10 mouse cellular contexts compared by ENCODE assay signal in the genomic region with DNA sequence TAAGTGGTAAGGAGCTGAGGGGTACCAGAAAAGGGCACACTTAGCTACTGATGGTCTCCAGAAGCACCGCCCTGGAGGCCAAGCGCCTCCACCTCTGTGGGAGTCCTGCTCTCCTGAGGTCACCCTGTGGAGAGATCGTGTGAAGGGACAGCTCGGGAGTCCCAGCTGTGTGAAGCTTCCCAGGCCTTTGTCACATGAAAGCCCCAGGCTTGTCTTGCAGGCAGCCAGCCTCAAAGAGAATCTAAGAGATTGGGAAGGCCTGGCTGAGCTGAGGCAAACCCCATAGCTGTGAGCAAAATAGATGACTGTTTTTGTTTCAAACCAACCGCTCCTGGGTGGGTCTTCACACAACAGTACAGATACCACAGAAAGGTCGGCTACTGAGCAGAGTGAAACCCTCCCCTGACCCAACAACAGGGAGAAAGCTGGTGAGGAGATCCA. TPM values are rescaled to one million over a fixed set of nuclear protein-coding genes. Genes with fewer than 3 reads are reported as not detected.
DNase-seq lines count a peak whose midpoint lies in the region; ATAC-seq and TF ChIP-seq lines count a peak whose summit lies in the region.
"Had no signal": no experiment of that assay in that cellular context is flagged by ENCODE, and none has a peak within 500 bp of the region (broad histone marks: within the 10 kb centered on the region; RNA-seq: fewer than 3 reads in every experiment).

No protein-coding gene starts in this region.

- no peaks in the 10 kb centered on the region for H3K9me3 ChIP-seq in heart, embryonic 13.5 days
- no peaks in the 10 kb centered on the region for H3K9me3 ChIP-seq in forebrain, embryonic 14.5 days (replicated peaks; ENCODE audit: control insufficient read depth, low read length)
- H3K9me3 ChIP-seq: embryonic facial prominence, embryonic 15.5 days had no signal

- H3K9ac ChIP-seq in heart, embryonic 13.5 days: peak overlapping the region; percentile 64
- no peak overlapping the region for H3K9ac ChIP-seq in forebrain, embryonic 14.5 days (ENCODE audit: low read length)
- H3K9ac ChIP-seq: embryonic facial prominence, embryonic 15.5 days had no signal

- TF ChIP-seq POLR2A in testis, adult 2 months (IDR thresholded peaks at IDR 0.05; ENCODE audit: control insufficient read depth, low read depth, low read length): no peak

- no peak for ATAC-seq in heart, embryonic 13.5 days (ENCODE audit: extremely low read depth, insufficient number of reproducible peaks, low FRiP score, low TSS enrichment)
- ATAC-seq in forebrain, embryonic 14.5 days: no peak

- no peaks in the 10 kb centered on the region for H3K36me3 ChIP-seq in heart, embryonic 13.5 days
- no peaks in the 10 kb centered on the region for H3K36me3 ChIP-seq in testis, adult 2 months (ENCODE audit: control insufficient read depth, insufficient read depth, low read length)
- H3K36me3 ChIP-seq in forebrain, embryonic 14.5 days (ENCODE audit: control insufficient read depth, insufficient read depth, low read length): no peaks in the 10 kb centered on the region
- H3K36me3 ChIP-seq: embryonic facial prominence, embryonic 15.5 days had no signal

- WGBS in heart, embryonic 13.5 days: 13% methylated on average over 6 of the region's 6 CpGs
- WGBS in forebrain, embryonic 14.5 days: 15% methylated on average over 6 of the region's 6 CpGs

- no peak for DNase-seq in heart, adult 8-10 months (ENCODE audit: low spot score)
- no peak for DNase-seq in testis, postnatal 10 days (ENCODE audit: low spot score)
- no peak for DNase-seq in forebrain, embryonic 14.5 days (ENCODE audit: low spot score)
- DNase-seq in retina, embryonic 14.5 days (ENCODE audit: low spot score): peak; percentile 52
- DNase-seq in spleen, postnatal 14 days (ENCODE audit: low spot score in 2 of 2): no peak
- DNase-seq in urinary bladder, postnatal 10 days (ENCODE audit: low spot score): no peak
- DNase-seq: layer of hippocampus, postnatal 36 days had no signal

- TF ChIP-seq CTCF in testis, adult 2 months (IDR thresholded peaks at IDR 0.05; ENCODE audit: control insufficient read depth, insufficient read depth, insufficient replicate concordance, low read depth, low read length): no peak

- H3K4me3 ChIP-seq in heart, embryonic 13.5 days: no peak overlapping the region
- H3K4me3 ChIP-seq in testis, adult 2 months (ENCODE audit: control insufficient read depth, low read depth, low read length): no peak overlapping the region
- no peak overlapping the region for H3K4me3 ChIP-seq in forebrain, embryonic 14.5 days (ENCODE audit: low read depth, low read length)
- H3K4me3 ChIP-seq: embryonic facial prominence, embryonic 15.5 days had no signal

- H3K27me3 ChIP-seq in heart, embryonic 13.5 days (replicated peaks): no peaks in the 10 kb centered on the region
- H3K27me3 ChIP-seq in testis, adult 2 months (ENCODE audit: control insufficient read depth, insufficient read depth, low read length): no peaks in the 10 kb centered on the region
- H3K27me3 ChIP-seq in forebrain, embryonic 14.5 days (replicated peaks; ENCODE audit: control insufficient read depth, insufficient read depth, low read length): no peaks in the 10 kb centered on the region
- H3K27me3 ChIP-seq: embryonic facial prominence, embryonic 15.5 days had no signal

- H3K4me1 ChIP-seq in heart, embryonic 13.5 days: peaks cover 64% of the 10 kb centered on the region
- peaks cover 4% of the 10 kb centered on the region for H3K4me1 ChIP-seq in testis, adult 2 months (ENCODE audit: control insufficient read depth, insufficient read depth, low read length)
- H3K4me1 ChIP-seq in forebrain, embryonic 14.5 days (ENCODE audit: control insufficient read depth, insufficient read depth, low read length): peaks cover 22% of the 10 kb centered on the region; the same call in 1 of the 2 replicates

- peak overlapping the region; percentile 88 for H3K27ac ChIP-seq in heart, embryonic 13.5 days (replicated peaks)
- H3K27ac ChIP-seq in testis, adult 2 months (ENCODE audit: control insufficient read depth, insufficient read depth, low read depth, low read length): peak overlapping the region; percentile 32; the same call in 1 of the 2 replicates
- 0 out of 2 replicates have a peak overlapping the region, but pooled peaks have one; percentile 1 for H3K27ac ChIP-seq in forebrain, embryonic 14.5 days (ENCODE audit: low read depth, low read length)
- H3K27ac ChIP-seq: embryonic facial prominence, embryonic 15.5 days had no signal

- peak overlapping the region; percentile 25 for H3K4me2 ChIP-seq in heart, embryonic 13.5 days
- no peak overlapping the region for H3K4me2 ChIP-seq in forebrain, embryonic 14.5 days (ENCODE audit: low read length)
- H3K4me2 ChIP-seq: embryonic facial prominence, embryonic 15.5 days had no signal

RNA-seq across cellular contexts. Expression of a gene that starts 19.5 kb away (rescaled TPM):
- polyA plus RNA-seq in heart, embryonic 13.5 days (2015; fragmentation: Nextera tagmentation; extraction: Ambion mirVana): 27.3 and 28.8 TPM in 2 replicates
- 10 to 100 TPM; 32.7 to 38.8 (median 35.1) TPM for total RNA-seq in heart, adult 8-10 months (2022)
- polyA plus RNA-seq in testis, adult 2 months (2012; rRNA removed): 16.5 and 21.6 TPM in 2 replicates
- 32.4 and 35.6 TPM in 2 replicates for polyA plus RNA-seq in forebrain, embryonic 14.5 days (2014; fragmentation: Nextera tagmentation; extraction: Ambion mirVana)

RNA-seq across cellular contexts. Expression of a gene that starts 55.7 kb away (rescaled TPM):
- polyA plus RNA-seq in heart, embryonic 13.5 days (2015; fragmentation: Nextera tagmentation; extraction: Ambion mirVana): 220 and 251 TPM in 2 replicates
- 100 to 1,000 TPM; 233 to 264 (median 240) TPM for total RNA-seq in heart, adult 8-10 months (2022)
- polyA plus RNA-seq in testis, adult 2 months (2012; rRNA removed): 60.4 and 63.7 TPM in 2 replicates
- 196 and 211 TPM in 2 replicates for polyA plus RNA-seq in forebrain, embryonic 14.5 days (2014; fragmentation: Nextera tagmentation; extraction: Ambion mirVana)

Comparison
In these comparisons a context has a peak if more than half of its experiments do, and no peak if none do; other contexts are left out.
1. H3K27ac ChIP-seq: peak in every context shown above with its lines; median percentile 88 in heart, embryonic 13.5 days; 32 in testis, adult 2 months; 1 in forebrain, embryonic 14.5 days.